Comparison of ENCODE assay signal across 8 mouse cellular contexts in genomic region chr2:143776448-143776847, GRCm38 (mm10).
DNase-seq lines count a peak whose midpoint lies in the region; ATAC-seq lines count a peak whose summit lies in the region.

No protein-coding gene starts in this region.

- no peak for ATAC-seq in midbrain, embryonic 14.5 days (ENCODE audit: low FRiP score, low TSS enrichment)
- no peak for ATAC-seq in midbrain, embryonic 16.5 days
- ATAC-seq in heart, embryonic 11.5 days (replicated peaks; ENCODE audit: insufficient number of reproducible peaks, low FRiP score, low TSS enrichment), result no peak

- peaks cover 6% of the 10 kb centered on the region; the same call in 1 of the 2 replicates for H3K9me3 ChIP-seq in midbrain, embryonic 14.5 days (ENCODE audit: control insufficient read depth, low read length)
- peaks cover 5% of the 10 kb centered on the region for H3K9me3 ChIP-seq in midbrain, embryonic 16.5 days (replicated peaks; ENCODE audit: control insufficient read depth, low read length, poor library complexity, severe bottlenecking)
- no peaks in the 10 kb centered on the region; the same call in 1 of the 2 replicates for H3K9me3 ChIP-seq in heart, embryonic 11.5 days (replicated peaks; ENCODE audit: control insufficient read depth, low read length)

- no peaks in the 10 kb centered on the region for H3K4me1 ChIP-seq in midbrain, embryonic 14.5 days (ENCODE audit: control insufficient read depth, insufficient read depth, low read length)
- H3K4me1 ChIP-seq in midbrain, embryonic 16.5 days (ENCODE audit: control insufficient read depth, insufficient read depth, low read length), result no peaks in the 10 kb centered on the region
- no peaks in the 10 kb centered on the region for H3K4me1 ChIP-seq in heart, embryonic 11.5 days (ENCODE audit: control insufficient read depth, insufficient read depth, low read length)

- no peaks in the 10 kb centered on the region for H3K27me3 ChIP-seq in midbrain, embryonic 14.5 days (ENCODE audit: control insufficient read depth, insufficient read depth, low read length)
- H3K27me3 ChIP-seq in midbrain, embryonic 16.5 days (ENCODE audit: control insufficient read depth, insufficient read depth, low read depth, low read length), result no peaks in the 10 kb centered on the region
- no peaks in the 10 kb centered on the region for H3K27me3 ChIP-seq in heart, embryonic 11.5 days (ENCODE audit: control insufficient read depth, insufficient read depth, low read length)

- intact Hi-C loops in gastrocnemius, postnatal 14 days (cut with DNase I; ENCODE audit: low total_unique reads), result loop anchor here (5.0 kb wide), 1 partner anchor 664 kb away; no protein-coding TSS in a partner anchor

- H3K9ac ChIP-seq in midbrain, embryonic 14.5 days (replicated peaks; ENCODE audit: low read length), result no peak overlapping the region
- H3K9ac ChIP-seq in midbrain, embryonic 16.5 days (ENCODE audit: low read depth, low read length), result no peak overlapping the region
- H3K9ac ChIP-seq in heart, embryonic 11.5 days (ENCODE audit: low read depth, low read length), result no peak overlapping the region

- WGBS in midbrain, embryonic 14.5 days, result 10% methylated on average over 4 of the region's 4 CpGs
- WGBS in midbrain, embryonic 16.5 days, result 17% methylated on average over 4 of the region's 4 CpGs
- 6% methylated on average over 4 of the region's 4 CpGs for WGBS in heart, embryonic 11.5 days (ENCODE audit: insufficient replicate concordance)

- H3K27ac ChIP-seq in midbrain, embryonic 14.5 days (replicated peaks; ENCODE audit: low read depth, low read length), result no peak overlapping the region
- no peak overlapping the region for H3K27ac ChIP-seq in midbrain, embryonic 16.5 days (ENCODE audit: low read length)
- H3K27ac ChIP-seq in heart, embryonic 11.5 days (ENCODE audit: low read depth, low read length), result no peak overlapping the region

- H3K4me3 ChIP-seq in midbrain, embryonic 14.5 days (replicated peaks; ENCODE audit: low read depth, low read length), result no peak overlapping the region
- H3K4me3 ChIP-seq in midbrain, embryonic 16.5 days (ENCODE audit: low read depth, low read length), result no peak overlapping the region
- H3K4me3 ChIP-seq in heart, embryonic 11.5 days (ENCODE audit: low read depth, low read length), result no peak overlapping the region

- DNase-seq in gastrocnemius, postnatal 10 days, result peak; percentile 9
- DNase-seq in gastrocnemius, postnatal 14 days, result no peak
- peak; percentile 85 for DNase-seq in midbrain, embryonic 14.5 days
- peak; percentile 69 to 70 for DNase-seq in cerebellum, postnatal 14 days
- peak; percentile 15 for DNase-seq in lung, postnatal 36 days
- no peak for DNase-seq in spleen, postnatal 14 days (ENCODE audit: low spot score in 2 of 2)

- no peak overlapping the region for H3K4me2 ChIP-seq in midbrain, embryonic 14.5 days (ENCODE audit: low read length)
- no peak overlapping the region for H3K4me2 ChIP-seq in midbrain, embryonic 16.5 days (ENCODE audit: low read length)
- no peak overlapping the region for H3K4me2 ChIP-seq in heart, embryonic 11.5 days

- no peaks in the 10 kb centered on the region for H3K36me3 ChIP-seq in midbrain, embryonic 14.5 days (ENCODE audit: control insufficient read depth, insufficient read depth, low read length)
- no peaks in the 10 kb centered on the region for H3K36me3 ChIP-seq in midbrain, embryonic 16.5 days (ENCODE audit: control insufficient read depth, insufficient read depth, low read length)
- no peaks in the 10 kb centered on the region for H3K36me3 ChIP-seq in heart, embryonic 11.5 days (ENCODE audit: control insufficient read depth, insufficient read depth, low read length)

Comparison
In these comparisons a context has a peak if more than half of its experiments do, and no peak if none do; other contexts are left out.
1. DNase-seq: peak in gastrocnemius, postnatal 10 days (single experiment), midbrain, embryonic 14.5 days (single experiment), cerebellum, postnatal 14 days (2 of 2) and lung, postnatal 36 days (single experiment); none in gastrocnemius, postnatal 14 days (single experiment) and spleen, postnatal 14 days (0 of 2).